Mouse (Mus musculus) lung, postnatal 0 days (tissue): Measurements from ENCODE around the gene Cfap58. TPM values are rescaled to one million over a fixed set of nuclear protein-coding genes. Genes with fewer than 3 reads are reported as not detected.

ENCODE experiments used
- ATAC-seq: fragments of 200-750 bp; cut with Nextera tagmentation; 2 replicates; pipeline ENCODE4 v1.8.0; 2017; ENCODE audit warnings: moderate library complexity
- DNase-seq: peaks from one replicate; pipeline ENCODE4 v3.0.0-alpha.2; 2016; ENCODE audit warnings: low spot score
- H3K27ac ChIP-seq: fragments of 300-500 bp; sonication (generic); 2 replicates; pipeline ENCODE4 v1.5.1; 2014; ENCODE audit warnings: antibody characterized with exemption, mild to moderate bottlenecking, low read length, mixed read lengths
- H3K27me3 ChIP-seq: fragments of 300-500 bp; sonication (generic); replicated peaks from 2 replicates; pipeline ENCODE4 v1.6.1; 2014; ENCODE audit warnings: low read length, mixed read lengths; ENCODE audit not compliant: insufficient read depth
- H3K36me3 ChIP-seq: fragments of 300-500 bp; sonication (generic); 2 replicates; pipeline ENCODE4 v1.6.1; 2014; ENCODE audit warnings: low read length, mixed read lengths; ENCODE audit not compliant: insufficient read depth
- H3K4me1 ChIP-seq: fragments of 300-500 bp; sonication (generic); 2 replicates; pipeline ENCODE4 v1.6.1; 2014; ENCODE audit warnings: antibody characterized with exemption, low read depth, low read length, mixed read lengths; ENCODE audit not compliant: insufficient read depth
- H3K4me2 ChIP-seq: fragments of 300-500 bp; sonication (generic); replicated peaks from 2 replicates; pipeline ENCODE4 v1.6.1; 2014; ENCODE audit warnings: low read depth, mild to moderate bottlenecking, low read length, moderate library complexity, mixed read lengths
- H3K4me3 ChIP-seq: fragments of 300-500 bp; sonication (generic); 2 replicates; pipeline ENCODE4 v1.5.1; 2014; ENCODE audit warnings: low read depth, low read length
- H3K9ac ChIP-seq: fragments of 300-500 bp; sonication (generic); replicated peaks from 2 replicates; pipeline ENCODE4 v1.6.1; 2014; ENCODE audit warnings: low read depth, mild to moderate bottlenecking
- H3K9me3 ChIP-seq: fragments of 300-500 bp; sonication (generic); 2 replicates; pipeline ENCODE4 v1.6.1; 2016; ENCODE audit warnings: low read length, mixed read lengths
- CTCF ChIP-seq: IDR thresholded peaks from 2 replicates; pipeline ENCODE4 v1.5.1; 2016; ENCODE audit warnings: antibody characterized with exemption, mild to moderate bottlenecking
- EP300 ChIP-seq: IDR thresholded peaks from 2 replicates; pipeline ENCODE4 v1.6.1; 2016; ENCODE audit warnings: antibody characterized with exemption, mild to moderate bottlenecking, control low read depth
- WGBS: fragments of 180-500 bp; shearing (Covaris S2); extraction: QIAGEN DNeasy Blood & Tissue Kit; methylation state at CpG from one replicate; pipeline ENCODE4 v1.1.7; 2014; 5-methylcytosine and 5-hydroxymethylcytosine counted together
- polyA plus RNA-seq: library from polyadenylated mRNA; unstranded; fragments of >200 nt; fragmentation: Nextera tagmentation; extraction: Ambion mirVana; gene quantifications from 2 replicates; pipeline ENCODE4 v1.2.1, GENCODE M21; 2015

The Cfap58 gene
- polyA plus RNA-seq, 1 experiment from 2014 or later = 2.0 TPM

DNA sequence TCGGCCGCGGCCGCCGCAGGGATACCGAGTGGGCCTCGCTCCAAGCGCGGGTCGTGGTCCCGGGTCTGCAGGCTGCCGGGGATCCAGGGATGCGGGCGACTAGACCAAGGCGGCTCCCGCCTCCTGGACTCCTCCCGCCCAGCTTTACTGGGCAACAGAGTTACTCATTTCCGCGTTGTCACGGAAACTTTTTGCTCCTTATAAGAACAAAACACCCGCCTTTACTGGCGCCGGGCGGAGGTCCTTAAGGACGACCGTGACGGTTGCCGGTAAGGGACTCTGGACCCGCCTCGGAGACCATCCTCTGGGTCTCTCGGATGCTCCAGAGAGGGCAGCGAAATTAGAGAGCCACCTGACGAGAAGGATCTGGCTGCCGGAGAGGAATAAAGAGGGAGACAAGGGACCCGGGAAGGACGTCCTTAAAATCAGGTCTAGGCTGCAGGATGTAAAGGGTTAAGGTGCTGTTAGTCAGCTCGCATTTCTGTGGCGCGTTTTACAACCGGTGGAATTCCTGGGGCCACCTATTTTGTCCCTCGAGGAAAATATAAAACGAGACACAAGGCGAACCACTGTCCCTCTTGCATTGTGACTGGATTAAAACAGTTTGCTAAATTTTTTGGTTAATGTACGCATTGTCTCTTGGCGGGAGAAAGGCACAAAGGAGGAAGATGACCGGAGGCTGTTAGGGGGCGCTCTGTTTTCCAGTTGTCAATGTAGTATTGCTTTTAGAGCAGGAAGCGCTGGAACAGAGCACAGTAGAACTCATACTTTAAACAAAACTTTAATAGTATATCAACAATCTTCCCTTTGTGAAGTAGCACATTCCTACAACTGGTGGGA lies 18.1 kb upstream of the Cfap58 start, which contains the start of the genes Cfap43 and Itprip:
Cfap43 (minus strand) TSS at position 162 of the 840 bp plus-strand sequence.
Itprip (minus strand) TSS at position 174 of the 840 bp plus-strand sequence.
- peaks cover 13% of the 10 kb centered on the region; the same call in 1 of the 2 replicates for H3K4me1 ChIP-seq
- peak within 1 kb of the TSS; percentile 72 for H3K9ac ChIP-seq
- peak within 1 kb of the TSS; percentile 83 for H3K4me2 ChIP-seq
- no peaks in the 10 kb centered on the region for H3K27me3 ChIP-seq
- H3K9me3 ChIP-seq = no peaks in the 10 kb centered on the region
- peak; percentile 97 for DNase-seq
- TF ChIP-seq CTCF (peak; percentile 71), EP300 (peak; percentile 83)
- WGBS = under 1% methylated on average over 48 of the region's 48 CpGs
- peak within 1 kb of the TSS; percentile 99 for H3K27ac ChIP-seq
- ATAC-seq = peak; percentile 89
- no peaks in the 10 kb centered on the region for H3K36me3 ChIP-seq
- H3K4me3 ChIP-seq = peak within 1 kb of the TSS; percentile 89

DNA sequence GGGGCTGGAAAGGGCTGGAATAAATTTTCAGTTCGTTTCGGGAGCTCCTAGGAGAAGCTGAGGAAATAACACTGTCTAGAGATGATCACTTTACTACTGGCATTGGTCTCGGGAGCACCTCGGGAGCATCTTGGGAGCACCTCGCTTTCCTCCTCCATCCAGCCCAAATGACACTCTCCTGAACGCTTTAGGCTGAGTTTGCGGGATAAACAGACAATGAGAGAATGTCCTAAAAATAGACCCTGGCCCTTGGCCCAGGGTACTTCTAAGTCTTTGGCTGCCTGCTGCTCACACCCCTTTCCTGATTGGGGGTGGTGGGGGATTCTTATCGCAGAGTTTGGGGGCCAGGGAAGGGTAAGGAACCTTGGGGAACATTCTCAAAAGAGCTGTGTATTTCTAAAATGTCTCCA lies 17.5 kb upstream of the Cfap58 start:
- Histone ChIP-seq H3K9me3 (no peaks in the 10 kb centered on the region), H3K36me3 (no peaks in the 10 kb centered on the region), H3K9ac (peak overlapping the region; percentile 72; the same call in 1 of the 2 replicates), H3K4me1 (peaks cover 13% of the 10 kb centered on the region; the same call in 1 of the 2 replicates), H3K27ac (peak overlapping the region; percentile 99), H3K27me3 (no peaks in the 10 kb centered on the region), H3K4me3 (peak overlapping the region; percentile 89), H3K4me2 (peak overlapping the region; percentile 83)
- DNase-seq (no peak), ATAC-seq (peak; percentile 25)
- 0% methylated on average over 8 of the region's 8 CpGs for WGBS
- TF ChIP-seq EP300 (0 out of 2 replicates have a peak, but pooled peaks have one; percentile 45), CTCF (no peak)

DNA sequence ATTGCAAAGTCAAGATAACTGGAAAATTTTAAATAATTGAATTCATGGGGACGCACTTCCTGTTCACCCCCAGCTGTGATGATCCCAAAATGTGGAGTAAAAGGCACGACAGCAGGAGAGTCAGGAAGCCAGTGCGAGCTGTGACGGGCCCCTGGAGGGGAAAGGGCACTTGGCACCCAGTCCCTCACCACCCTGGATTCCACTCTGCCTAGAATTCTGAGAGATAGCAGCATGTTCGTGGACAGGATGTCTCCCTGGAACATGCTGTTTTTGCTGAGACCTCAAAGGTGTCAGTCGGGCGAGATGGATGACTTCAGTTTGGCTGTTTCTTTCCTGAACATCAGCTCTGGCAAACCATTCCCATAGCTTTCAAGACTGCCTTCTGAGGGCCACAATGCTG lies 11.7 kb upstream of the Cfap58 start:
- no peaks in the 10 kb centered on the region for H3K36me3 ChIP-seq
- TF ChIP-seq CTCF (no peak), EP300 (peak; percentile 57)
- H3K27ac ChIP-seq = no peak overlapping the region

DNA sequence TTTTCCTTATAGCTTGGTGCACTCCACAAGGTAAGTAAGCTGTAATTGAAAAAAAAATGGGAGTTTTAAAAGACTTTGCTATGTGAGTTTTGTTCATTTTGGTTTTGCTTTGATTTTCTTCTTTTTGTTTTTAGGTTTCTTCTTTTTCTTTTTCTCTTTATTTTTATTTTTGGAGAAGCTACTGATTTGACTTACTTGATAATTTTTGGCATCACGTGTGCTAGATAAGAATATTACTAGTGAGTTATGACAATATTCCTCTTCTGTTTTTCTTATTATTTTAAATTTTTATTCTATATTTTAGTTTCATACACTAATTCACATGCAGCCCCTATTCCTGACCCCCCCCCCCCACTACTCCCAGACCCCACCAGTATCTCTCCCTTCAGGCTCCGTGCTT lies 10.4 kb upstream of the Cfap58 start:
- H3K9ac ChIP-seq = no peak overlapping the region
- H3K9me3 ChIP-seq = no peaks in the 10 kb centered on the region

More for the DNA sequence above, 11.7 kb upstream of the Cfap58 start:
- Histone ChIP-seq H3K4me3 (no peak overlapping the region), H3K27me3 (no peaks in the 10 kb centered on the region), H3K9ac (no peak overlapping the region), H3K4me2 (no peak overlapping the region), H3K9me3 (no peaks in the 10 kb centered on the region), H3K4me1 (0 out of 2 replicates have a peak, but pooled peaks cover 1% of the 10 kb centered on the region)
- ATAC-seq (peak; percentile 22; the same call in 1 of the 2 replicates), DNase-seq (no peak)
- 47% methylated on average over 7 of the region's 7 CpGs for WGBS

DNA sequence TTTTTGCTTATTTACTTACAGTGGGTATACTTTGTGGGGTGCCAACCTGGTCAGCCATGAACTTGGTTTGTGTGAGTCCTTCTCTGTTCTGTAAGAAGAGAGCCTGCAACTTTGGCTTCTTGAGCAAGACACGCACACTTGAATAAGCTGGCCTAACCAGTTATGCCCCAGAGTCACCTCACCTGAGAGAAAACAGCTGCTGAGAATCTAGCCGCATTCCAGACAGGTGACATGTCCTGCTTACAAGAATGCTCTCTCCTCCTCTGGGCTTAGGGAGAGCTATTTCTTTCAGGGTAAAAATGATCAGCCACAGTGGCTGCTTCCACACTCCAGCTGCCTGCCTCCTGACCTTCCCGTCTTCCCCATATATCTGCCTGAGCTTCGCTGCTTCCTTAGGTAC lies 8.4 kb upstream of the Cfap58 start:
- Histone ChIP-seq H3K27ac (peak overlapping the region; percentile 81), H3K36me3 (no peaks in the 10 kb centered on the region), H3K4me2 (no peak overlapping the region), H3K4me1 (no peaks in the 10 kb centered on the region; the same call in 1 of the 2 replicates), H3K9me3 (no peaks in the 10 kb centered on the region), H3K4me3 (no peak overlapping the region), H3K9ac (no peak overlapping the region), H3K27me3 (no peaks in the 10 kb centered on the region)
- 56% methylated on average over 4 of the region's 4 CpGs for WGBS
- TF ChIP-seq EP300 (peak; percentile 88), CTCF (no peak)
- DNase-seq (peak; percentile 91), ATAC-seq (peak; percentile 92)

More for the DNA sequence above, 10.4 kb upstream of the Cfap58 start:
- no peak overlapping the region for H3K27ac ChIP-seq
- no peak for DNase-seq
- no peak for ATAC-seq
- H3K36me3 ChIP-seq = no peaks in the 10 kb centered on the region
- H3K4me2 ChIP-seq = no peak overlapping the region
- no peak overlapping the region for H3K4me3 ChIP-seq
- no peak for TF ChIP-seq CTCF
- no peak for TF ChIP-seq EP300
- H3K27me3 ChIP-seq = no peaks in the 10 kb centered on the region
- WGBS = 77% methylated on average over 2 of the region's 2 CpGs
- no peaks in the 10 kb centered on the region for H3K4me1 ChIP-seq

DNA sequence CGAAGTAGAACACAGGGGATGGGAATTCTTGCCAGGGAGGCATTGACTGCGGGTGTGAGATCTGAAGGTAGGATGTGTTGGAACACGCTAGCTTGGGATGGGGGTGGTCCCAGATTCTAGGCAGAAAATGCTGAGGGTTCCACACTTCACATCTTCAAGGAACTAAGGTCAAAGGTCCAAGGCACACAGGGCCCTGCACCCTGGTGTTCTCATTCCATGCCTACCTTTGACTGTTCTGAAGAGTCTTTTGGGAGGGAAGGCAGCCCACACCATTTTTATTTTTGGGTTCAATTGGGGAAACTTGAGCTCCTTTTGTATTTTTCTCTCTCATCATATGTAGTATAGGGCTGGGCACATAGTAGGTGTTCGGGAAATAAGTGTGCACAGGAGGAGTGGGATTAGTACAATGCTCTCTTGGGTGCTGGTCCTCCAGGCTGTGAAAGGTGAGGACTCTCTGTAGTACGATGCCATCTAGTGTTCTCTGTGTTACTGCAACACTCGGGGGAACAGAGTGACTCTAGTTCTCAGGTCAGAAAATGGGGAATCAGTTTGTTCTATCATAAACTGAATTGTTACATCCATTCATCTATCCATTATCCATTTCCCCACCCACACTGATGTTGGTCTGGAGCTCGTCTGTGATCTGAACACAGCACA lies 5.4 kb upstream of the Cfap58 start:
- Histone ChIP-seq H3K4me3 (no peak overlapping the region), H3K9ac (no peak overlapping the region), H3K27ac (no peak overlapping the region), H3K9me3 (no peaks in the 10 kb centered on the region), H3K36me3 (no peaks in the 10 kb centered on the region), H3K4me1 (no peaks in the 10 kb centered on the region; the same call in 1 of the 2 replicates), H3K4me2 (no peak overlapping the region), H3K27me3 (no peaks in the 10 kb centered on the region)
- ATAC-seq = peak; percentile 63
- DNase-seq = peak; percentile 84
- TF ChIP-seq CTCF = peak; percentile 93
- no peak for TF ChIP-seq EP300
- 43% methylated on average over 7 of the region's 7 CpGs for WGBS
